ENCODE assay signal across 7 mouse cellular contexts in genomic region chr9:41999498-42000473, GRCm38 (mm10).
A peak's percentile ranks its signal among the peaks of the same experiment; 100 is the strongest.
DNase-seq lines count a peak whose midpoint lies in the region; ATAC-seq and TF ChIP-seq lines count a peak whose summit lies in the region.

No protein-coding gene starts in this region.

- no peaks in the 10 kb centered on the region for H3K36me3 ChIP-seq in hindbrain, embryonic 10.5 days
- H3K36me3 ChIP-seq in liver, postnatal 0 days (replicated peaks; ENCODE audit: insufficient read depth, low read length): no peaks in the 10 kb centered on the region
- peaks cover 23% of the 10 kb centered on the region for H3K36me3 ChIP-seq in neural tube, embryonic 15.5 days

- no peak overlapping the region for H3K4me2 ChIP-seq in liver, postnatal 0 days (ENCODE audit: low read depth, low read length)
- no peak overlapping the region for H3K4me2 ChIP-seq in neural tube, embryonic 15.5 days

- peak overlapping the region; percentile 74 for H3K27ac ChIP-seq in hindbrain, embryonic 10.5 days
- no peak overlapping the region for H3K27ac ChIP-seq in liver, postnatal 0 days (ENCODE audit: low read depth)
- H3K27ac ChIP-seq in neural tube, embryonic 15.5 days (replicated peaks): no peak overlapping the region

- no peaks in the 10 kb centered on the region for H3K9me3 ChIP-seq in hindbrain, embryonic 10.5 days
- no peaks in the 10 kb centered on the region for H3K9me3 ChIP-seq in liver, postnatal 0 days (ENCODE audit: low read length)
- H3K9me3 ChIP-seq in neural tube, embryonic 15.5 days (replicated peaks): no peaks in the 10 kb centered on the region

- no peaks in the 10 kb centered on the region for H3K27me3 ChIP-seq in hindbrain, embryonic 10.5 days (ENCODE audit: insufficient read depth, poor library complexity, severe bottlenecking)
- H3K27me3 ChIP-seq in liver, postnatal 0 days (ENCODE audit: insufficient read depth, low read length): no peaks in the 10 kb centered on the region
- no peaks in the 10 kb centered on the region for H3K27me3 ChIP-seq in neural tube, embryonic 15.5 days (replicated peaks)

- DNase-seq in right cerebral cortex, postnatal 4 days: peak; percentile 26
- DNase-seq in right cerebral cortex, adult 18-20 months: no peak
- DNase-seq in ZHBTc4 (ENCODE audit: low read depth, low spot score): peak; percentile 60
- DNase-seq in hindbrain, embryonic 10.5 days (ENCODE audit: low spot score): peak; percentile 53
- peak; percentile 35 for DNase-seq in liver, postnatal 0 days

- no peak overlapping the region for H3K9ac ChIP-seq in liver, postnatal 0 days (replicated peaks)
- no peak overlapping the region for H3K9ac ChIP-seq in neural tube, embryonic 15.5 days (replicated peaks)

- H3K4me3 ChIP-seq in hindbrain, embryonic 10.5 days: no peak overlapping the region
- H3K4me3 ChIP-seq in liver, postnatal 0 days (ENCODE audit: low read depth, low read length): no peak overlapping the region
- no peak overlapping the region for H3K4me3 ChIP-seq in neural tube, embryonic 15.5 days (replicated peaks)

- peak; percentile 88 for TF ChIP-seq CTCF in liver, postnatal 0 days (IDR thresholded peaks at IDR 0.05; ENCODE audit: low read depth)

- H3K4me1 ChIP-seq in hindbrain, embryonic 10.5 days (replicated peaks): peaks cover 5% of the 10 kb centered on the region
- no peaks in the 10 kb centered on the region for H3K4me1 ChIP-seq in liver, postnatal 0 days (ENCODE audit: insufficient read depth)
- H3K4me1 ChIP-seq in neural tube, embryonic 15.5 days: peaks cover 4% of the 10 kb centered on the region; the same call in 1 of the 2 replicates

- no peak for TF ChIP-seq EP300 in liver, postnatal 0 days (IDR thresholded peaks at IDR 0.05; ENCODE audit: low read depth)

- ATAC-seq in common myeloid progenitor, adult 5-6 weeks (replicated peaks; ENCODE audit: low read depth, poor library complexity, severe bottlenecking): peak; percentile 86
- ATAC-seq in liver, postnatal 0 days: no peak
- peak; percentile 49; the same call in 1 of the 2 replicates for ATAC-seq in neural tube, embryonic 15.5 days (ENCODE audit: low FRiP score)

- 77% methylated on average over 12 of the region's 12 CpGs for WGBS in hindbrain, embryonic 10.5 days
- 63% methylated on average over 12 of the region's 12 CpGs for WGBS in liver, postnatal 0 days (ENCODE audit: insufficient replicate concordance)
- WGBS in neural tube, embryonic 15.5 days: 67% methylated on average over 12 of the region's 12 CpGs
